Mouse (Mus musculus) mouse trophoblast stem cell (cell line): Measurements from ENCODE around the gene Zmym2.

ENCODE experiments used
- in situ Hi-C, 2 experiments: fragments of 300-500 bp; cut with MseI, MboI; formaldehyde crosslinking; loops; 2 replicates in 1 of 2; 3 replicates in 1 of 2; pipeline ENCODE4 v1.15.1; 2025

The Zmym2 gene

GRCm38 (mm10) chr14:56905696-56906095 is 19.2 kb downstream of the Zmym2 start:
- in situ Hi-C loops, result no loop called here

DNA sequence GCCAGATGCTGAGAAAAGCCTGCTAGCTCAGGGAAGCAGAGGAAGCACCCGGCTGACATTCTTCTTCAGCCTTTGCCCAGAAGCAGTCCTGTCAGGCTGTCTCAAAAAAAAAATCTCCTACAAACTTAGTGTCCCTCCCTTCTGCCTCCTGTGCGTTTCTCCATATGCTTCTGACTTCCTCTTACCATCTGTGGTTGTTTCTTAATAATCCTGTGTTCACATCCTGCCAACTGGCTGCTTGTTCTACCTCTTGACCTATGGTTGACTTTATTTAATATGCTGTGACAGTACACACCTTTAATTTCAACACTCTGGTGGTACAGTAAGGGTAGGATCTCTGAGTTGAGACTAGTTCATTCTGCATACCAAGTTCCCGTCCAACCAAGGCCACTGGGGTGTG is 32.1 kb downstream of the Zmym2 start:
- in situ Hi-C loops, result no loop called here

GRCm38 (mm10) chr14:56935481-56935880 is 49.0 kb downstream of the Zmym2 start:
- in situ Hi-C loops, result no loop called here

GRCm38 (mm10) chr14:56939903-56940302 is 53.5 kb downstream of the Zmym2 start:
- in situ Hi-C loops, result no loop called here

DNA sequence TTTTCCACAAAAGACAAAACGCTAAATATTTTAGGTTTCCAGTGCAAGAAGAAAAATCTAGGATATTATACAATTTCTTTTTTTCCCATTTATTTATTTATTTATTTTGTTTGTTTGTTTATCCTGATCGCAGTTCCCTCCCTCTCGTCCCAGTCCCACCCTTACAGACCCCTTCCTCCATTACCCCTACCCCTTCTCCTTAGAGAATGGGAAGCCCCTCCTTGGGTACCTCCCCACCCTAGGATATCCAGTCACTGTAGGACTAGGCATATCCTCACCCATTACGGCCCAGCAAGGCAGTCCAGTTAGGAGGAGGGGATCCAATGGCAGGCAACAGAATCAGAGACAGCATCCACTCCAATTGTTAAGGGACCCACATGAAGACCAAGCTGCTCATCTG is 66.5 kb downstream of the Zmym2 start:
- in situ Hi-C loops, result no loop called here

GRCm38 (mm10) chr14:56954393-56954792 is 67.9 kb downstream of the Zmym2 start:
- in situ Hi-C loops, result no loop called here

- in situ Hi-C loops, result no loop called here
These were observed 77.7 kb downstream of the Zmym2 start for GRCm38 (mm10) chr14:56963969-56964734.

GRCm38 (mm10) chr14:56969653-56970052 is 83.2 kb downstream of the Zmym2 start:
- in situ Hi-C loops, result loop anchor here (5.0 kb wide), 1 partner anchor 88 kb away; the partner anchor contains the start of gene Gja3 (in 2 of the 2)

DNA sequence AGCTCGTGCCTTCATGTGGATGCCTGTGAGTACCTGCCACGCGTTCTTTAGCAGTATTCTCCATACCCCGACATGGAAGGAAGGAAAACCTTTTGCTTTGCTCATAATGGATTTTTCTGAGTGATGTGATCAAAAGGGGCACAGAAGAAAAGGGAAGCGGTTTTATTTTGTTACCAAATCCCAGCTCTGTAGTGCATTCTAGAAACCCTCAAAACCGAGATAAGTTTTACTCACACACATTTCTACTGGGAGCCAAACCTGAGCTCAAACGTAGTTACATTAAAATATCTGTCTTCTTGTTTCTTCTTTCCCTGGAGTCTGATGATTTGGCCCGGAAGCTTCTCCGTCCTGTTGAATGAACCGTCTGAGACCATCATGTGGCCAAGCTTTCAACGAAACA is 83.7 kb downstream of the Zmym2 start:
- in situ Hi-C loops, result no loop called here

GRCm38 (mm10) chr14:56978045-56978655 is 91.7 kb downstream of the Zmym2 start:
- in situ Hi-C loops, result no loop called here

DNA sequence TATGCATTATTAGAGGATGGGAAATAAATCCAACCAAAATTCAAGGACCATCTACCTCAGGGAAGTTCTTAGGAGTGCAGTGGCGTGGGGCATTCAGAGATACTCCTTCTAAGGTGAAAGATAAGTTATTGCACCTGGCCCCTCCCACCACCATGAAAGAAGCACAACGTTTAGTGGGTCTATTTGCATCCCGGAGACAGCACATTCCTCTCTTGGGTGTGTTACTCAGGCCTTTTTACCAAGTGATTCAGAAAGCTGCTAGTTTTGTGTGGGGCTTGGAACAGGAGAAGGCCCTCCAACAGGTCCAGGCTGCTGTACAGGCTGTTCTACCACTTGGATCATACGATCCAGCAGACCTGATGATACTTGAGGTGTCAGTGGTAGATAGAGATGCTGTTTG is 102.2 kb downstream of the Zmym2 start:
- in situ Hi-C loops, result no loop called here
